20 mouse cellular contexts compared by ENCODE assay signal in genomic region chr17:88260176-88260575, GRCm38 (mm10).
"Had no signal": no experiment of that assay in that cellular context is flagged by ENCODE, and none has a peak within 500 bp of the region (broad histone marks: within the 10 kb centered on the region; RNA-seq: fewer than 3 reads in every experiment).

No protein-coding gene starts in this region.

- H3K9me3 ChIP-seq: midbrain, embryonic 13.5 days; midbrain, embryonic 15.5 days; neural tube, embryonic 13.5 days; neural tube, embryonic 15.5 days had no signal

- H3K27ac ChIP-seq: macrophage; midbrain, embryonic 13.5 days; midbrain, embryonic 15.5 days; neural tube, embryonic 13.5 days; neural tube, embryonic 15.5 days had no signal

- H3K27me3 ChIP-seq: midbrain, embryonic 13.5 days; midbrain, embryonic 15.5 days; neural tube, embryonic 13.5 days; neural tube, embryonic 15.5 days had no signal

- ATAC-seq: liver, postnatal 0 days; lung, postnatal 0 days; midbrain, embryonic 13.5 days; midbrain, embryonic 15.5 days had no signal

- DNase-seq: liver, postnatal 0 days; lung, postnatal 14 days; lung, postnatal 36 days; retina, postnatal 1 day; right cerebral cortex, adult 18-20 months; right cerebral cortex, postnatal 25 days; right cerebral cortex, postnatal 4 days; spleen, adult 18-20 months; thymus, adult 18-20 months; thymus, postnatal 14 days; thymus, postnatal 36 days had no signal

- H3K9ac ChIP-seq: liver, postnatal 0 days; lung, embryonic 14.5 days; midbrain, embryonic 13.5 days; midbrain, embryonic 15.5 days; neural tube, embryonic 13.5 days; neural tube, embryonic 15.5 days had no signal

- H3K4me2 ChIP-seq: lung, embryonic 14.5 days; midbrain, embryonic 11.5 days; midbrain, embryonic 13.5 days; midbrain, embryonic 15.5 days; neural tube, embryonic 13.5 days; neural tube, embryonic 15.5 days had no signal

- H3K36me3 ChIP-seq: midbrain, embryonic 13.5 days; midbrain, embryonic 15.5 days; neural tube, embryonic 13.5 days; neural tube, embryonic 15.5 days had no signal

- H3K4me3 ChIP-seq: megakaryocyte, embryonic 14.5 days; midbrain, embryonic 13.5 days; midbrain, embryonic 15.5 days; neural tube, embryonic 13.5 days; neural tube, embryonic 15.5 days had no signal
